Mouse (Mus musculus): Measurements from ENCODE around the gene Dnajc9. TPM values are rescaled to one million over a fixed set of nuclear protein-coding genes. Genes with fewer than 3 reads are reported as not detected.

Dnajc9 gene
- polyA plus RNA-seq, 1 experiment from 2014 or later: 161 TPM

GRCm38 (mm10) chr14:20371854-20372253, 16.9 kb downstream of the Dnajc9 start:
- Histone ChIP-seq H3K4me1 (replicated peaks; ENCODE audit: control insufficient read depth, insufficient read depth, low read length) (peaks cover 1% of the 10 kb centered on the region; the same call in 1 of the 2 replicates), H3K9me3 (ENCODE audit: control insufficient read depth, low read length) (no peaks in the 10 kb centered on the region), H3K36me3 (ENCODE audit: control insufficient read depth, insufficient read depth, low read length) (peaks cover 11% of the 10 kb centered on the region; the same call in 1 of the 2 replicates), H3K27me3 (ENCODE audit: control insufficient read depth, insufficient read depth, low read depth, low read length) (no peaks in the 10 kb centered on the region), H3K27ac (ENCODE audit: low read length) (no peak overlapping the region), H3K9ac (ENCODE audit: low read length) (no peak overlapping the region), H3K4me3 (ENCODE audit: low read length) (no peak overlapping the region), H3K4me2 (ENCODE audit: low read depth, low read length) (no peak overlapping the region)
- no peak for ATAC-seq (ENCODE audit: low read depth)
- 80% methylated on average over 1 of the region's 1 CpGs for WGBS

DNA sequence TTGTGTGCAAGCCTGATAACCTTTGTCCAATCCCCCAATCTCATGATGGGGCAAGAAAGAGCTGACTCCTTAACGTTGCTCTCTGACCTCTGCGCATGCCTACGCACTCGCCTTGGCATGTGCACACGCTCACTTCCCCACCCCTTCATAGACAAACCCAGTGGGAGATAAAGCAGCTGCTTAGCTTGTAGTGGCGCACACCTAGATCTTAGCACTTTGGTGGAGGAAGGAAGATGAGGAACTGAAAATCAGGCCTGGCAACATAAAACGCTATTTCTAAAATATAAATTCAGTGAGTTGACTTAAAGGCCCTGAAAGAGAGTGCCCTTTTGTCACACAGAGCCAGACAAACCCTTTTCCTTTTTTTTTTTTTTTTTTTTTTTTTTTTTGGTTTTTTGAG, 17.9 kb downstream of the Dnajc9 start:
- Histone ChIP-seq H3K27me3 (ENCODE audit: control insufficient read depth, insufficient read depth, low read depth, low read length) (no peaks in the 10 kb centered on the region), H3K9me3 (ENCODE audit: control insufficient read depth, low read length) (no peaks in the 10 kb centered on the region), H3K9ac (ENCODE audit: low read length) (no peak overlapping the region), H3K4me3 (ENCODE audit: low read length) (no peak overlapping the region), H3K4me2 (ENCODE audit: low read depth, low read length) (no peak overlapping the region), H3K36me3 (ENCODE audit: control insufficient read depth, insufficient read depth, low read length) (peaks cover 7% of the 10 kb centered on the region; the same call in 1 of the 2 replicates), H3K27ac (ENCODE audit: low read length) (no peak overlapping the region), H3K4me1 (replicated peaks; ENCODE audit: control insufficient read depth, insufficient read depth, low read length) (no peaks in the 10 kb centered on the region)
- ATAC-seq (ENCODE audit: low read depth): no peak
- 76% methylated on average over 7 of the region's 7 CpGs for WGBS

DNA sequence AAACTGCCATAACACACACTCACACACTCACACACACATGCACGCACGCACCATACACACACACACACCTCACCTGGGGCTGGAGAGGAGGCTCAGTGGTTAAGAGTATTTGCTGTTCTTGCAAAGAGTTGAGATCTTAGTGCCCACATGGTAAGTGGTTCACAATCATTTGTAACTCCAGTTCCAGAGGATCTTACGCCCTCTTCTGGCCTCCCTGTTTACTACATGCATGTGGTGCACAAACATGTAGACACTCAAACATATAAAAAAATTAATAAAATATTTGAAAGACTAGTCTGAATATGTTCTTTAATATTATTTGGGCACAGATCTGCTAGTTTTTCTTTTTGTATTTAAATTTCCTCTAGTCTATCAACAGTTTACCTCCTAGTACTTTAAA, 20.4 kb downstream of the Dnajc9 start:
- ATAC-seq (ENCODE audit: low read depth): no peak
- 94% methylated on average over 3 of the region's 3 CpGs for WGBS
- Histone ChIP-seq H3K9ac (ENCODE audit: low read length) (no peak overlapping the region), H3K36me3 (ENCODE audit: control insufficient read depth, insufficient read depth, low read length) (peaks cover 15% of the 10 kb centered on the region), H3K27ac (ENCODE audit: low read length) (no peak overlapping the region), H3K4me2 (ENCODE audit: low read depth, low read length) (no peak overlapping the region), H3K9me3 (ENCODE audit: control insufficient read depth, low read length) (no peaks in the 10 kb centered on the region), H3K27me3 (ENCODE audit: control insufficient read depth, insufficient read depth, low read depth, low read length) (no peaks in the 10 kb centered on the region), H3K4me3 (ENCODE audit: low read length) (no peak overlapping the region), H3K4me1 (replicated peaks; ENCODE audit: control insufficient read depth, insufficient read depth, low read length) (no peaks in the 10 kb centered on the region)

GRCm38 (mm10) chr14:20363230-20363629, 25.5 kb downstream of the Dnajc9 start:
- H3K36me3 ChIP-seq (ENCODE audit: control insufficient read depth, insufficient read depth, low read length): peaks cover 24% of the 10 kb centered on the region
- no peaks in the 10 kb centered on the region for H3K9me3 ChIP-seq (ENCODE audit: control insufficient read depth, low read length)
- H3K27ac ChIP-seq (ENCODE audit: low read length): no peak overlapping the region
- no peak overlapping the region for H3K4me3 ChIP-seq (ENCODE audit: low read length)
- H3K9ac ChIP-seq (ENCODE audit: low read length): no peak overlapping the region
- H3K27me3 ChIP-seq (ENCODE audit: control insufficient read depth, insufficient read depth, low read depth, low read length): no peaks in the 10 kb centered on the region
- no peaks in the 10 kb centered on the region for H3K4me1 ChIP-seq (replicated peaks; ENCODE audit: control insufficient read depth, insufficient read depth, low read length)
- H3K4me2 ChIP-seq (ENCODE audit: low read depth, low read length): no peak overlapping the region
- 92% methylated on average over 4 of the region's 4 CpGs for WGBS
- ATAC-seq (ENCODE audit: low read depth): no peak

DNA sequence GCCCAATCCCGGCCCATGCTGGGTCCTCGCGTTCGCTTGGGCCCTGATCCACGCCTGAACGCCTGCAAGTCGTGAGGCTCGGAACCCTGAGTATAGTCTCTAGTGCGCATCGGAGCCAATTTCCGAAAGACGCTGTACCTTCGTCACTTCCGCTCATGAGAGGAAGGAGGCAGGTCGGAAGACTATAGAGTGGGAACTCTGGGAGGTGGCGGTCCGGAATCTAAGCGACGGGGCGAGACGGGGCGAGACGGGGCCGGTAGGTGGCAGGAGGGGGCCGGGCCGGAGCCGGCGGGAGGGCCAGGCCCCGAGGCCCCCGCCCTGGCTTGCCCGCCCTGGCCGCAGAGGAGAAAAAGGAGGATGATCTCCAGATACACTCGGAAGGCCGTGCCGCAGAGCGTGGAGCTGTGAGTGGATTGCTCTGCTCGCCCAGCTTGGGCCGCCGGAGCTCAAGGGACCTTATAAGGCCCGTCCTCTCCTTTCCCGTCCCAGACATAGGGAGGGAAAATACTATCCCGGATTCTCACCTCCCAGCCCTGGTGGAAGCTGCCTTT, 40.6 kb downstream of the Dnajc9 start, which contains the start of the genes Ecd and Fam149b:
TSS of gene Ecd (minus strand) at position 131 of the 551 bp plus-strand sequence.
TSS of gene Fam149b (plus strand) at position 172 of the 551 bp plus-strand sequence.
- peak within 1 kb of the TSS; percentile 83 for H3K4me2 ChIP-seq (ENCODE audit: low read depth, low read length)
- peak; percentile 99 for ATAC-seq (ENCODE audit: low read depth)
- peak within 1 kb of the TSS; percentile 93 for H3K27ac ChIP-seq (ENCODE audit: low read length)
- peak within 1 kb of the TSS; percentile 99 for H3K9ac ChIP-seq (ENCODE audit: low read length)
- peaks cover 6% of the 10 kb centered on the region; the same call in 1 of the 2 replicates for H3K36me3 ChIP-seq (ENCODE audit: control insufficient read depth, insufficient read depth, low read length)
- no peaks in the 10 kb centered on the region for H3K9me3 ChIP-seq (ENCODE audit: control insufficient read depth, low read length)
- 0% methylated on average over 39 of the region's 42 CpGs for WGBS
- H3K4me3 ChIP-seq (ENCODE audit: low read length): peak within 1 kb of the TSS; percentile 67
- peaks cover 9% of the 10 kb centered on the region for H3K4me1 ChIP-seq (replicated peaks; ENCODE audit: control insufficient read depth, insufficient read depth, low read length)
- no peaks in the 10 kb centered on the region for H3K27me3 ChIP-seq (ENCODE audit: control insufficient read depth, insufficient read depth, low read depth, low read length)

DNA sequence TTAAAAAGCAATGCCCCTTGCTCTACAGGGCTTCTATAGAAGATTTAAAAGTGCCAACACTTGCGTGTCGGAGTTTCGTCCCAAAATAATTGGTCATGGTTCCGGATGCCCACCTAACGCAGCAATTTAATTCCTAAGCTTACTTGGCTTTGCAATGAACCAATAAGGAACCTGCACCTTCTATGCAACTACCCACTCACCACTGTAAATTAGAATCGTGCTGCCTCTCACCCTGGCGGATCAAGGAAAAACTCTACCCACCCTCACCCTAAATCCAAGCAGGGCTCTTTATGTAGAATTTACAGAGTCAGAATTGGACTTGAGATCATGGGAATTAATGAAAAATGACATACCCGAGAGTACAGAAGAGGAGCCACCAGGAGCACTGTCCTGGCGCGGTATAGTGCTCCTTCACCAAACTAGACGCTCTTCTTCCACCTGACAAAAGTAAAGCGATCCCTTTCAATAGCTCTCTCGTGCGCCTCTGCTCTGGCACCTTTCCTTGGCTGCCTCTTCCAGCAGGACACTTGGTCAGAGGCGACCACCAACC, 41.2 kb downstream of the Dnajc9 start:
- Histone ChIP-seq H3K27ac (ENCODE audit: low read length) (peak overlapping the region; percentile 75), H3K4me2 (ENCODE audit: low read depth, low read length) (peak overlapping the region; percentile 83), H3K27me3 (ENCODE audit: control insufficient read depth, insufficient read depth, low read depth, low read length) (no peaks in the 10 kb centered on the region), H3K4me3 (ENCODE audit: low read length) (peak overlapping the region; percentile 67), H3K9ac (ENCODE audit: low read length) (peak overlapping the region; percentile 99), H3K36me3 (ENCODE audit: control insufficient read depth, insufficient read depth, low read length) (peaks cover 4% of the 10 kb centered on the region; the same call in 1 of the 2 replicates), H3K4me1 (replicated peaks; ENCODE audit: control insufficient read depth, insufficient read depth, low read length) (peaks cover 9% of the 10 kb centered on the region), H3K9me3 (ENCODE audit: control insufficient read depth, low read length) (no peaks in the 10 kb centered on the region)
- WGBS: 3% methylated on average over 15 of the region's 15 CpGs
- ATAC-seq (ENCODE audit: low read depth): peak; percentile 36

DNA sequence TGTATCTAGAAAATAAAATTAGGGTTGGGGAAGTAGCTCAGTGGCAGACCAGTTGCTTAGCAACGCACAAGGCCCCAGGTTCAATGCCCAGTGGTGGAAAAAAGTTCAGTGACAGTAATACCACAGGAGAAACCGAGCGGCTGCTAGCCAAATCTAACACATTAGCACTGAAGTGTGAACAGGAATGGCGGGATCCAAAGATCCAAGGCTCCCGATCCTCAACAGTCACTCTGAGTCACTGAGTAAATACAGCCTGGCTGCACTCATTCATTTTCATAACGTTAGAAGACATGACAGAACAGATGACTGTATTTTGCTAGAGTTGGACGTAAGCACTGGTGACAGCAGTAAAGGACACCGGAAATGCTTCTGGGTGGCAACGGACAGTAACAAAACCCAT, 42.8 kb downstream of the Dnajc9 start:
- Histone ChIP-seq H3K27me3 (ENCODE audit: control insufficient read depth, insufficient read depth, low read depth, low read length) (no peaks in the 10 kb centered on the region), H3K4me2 (ENCODE audit: low read depth, low read length) (no peak overlapping the region), H3K9me3 (ENCODE audit: control insufficient read depth, low read length) (no peaks in the 10 kb centered on the region), H3K36me3 (ENCODE audit: control insufficient read depth, insufficient read depth, low read length) (peaks cover 2% of the 10 kb centered on the region; the same call in 1 of the 2 replicates), H3K27ac (ENCODE audit: low read length) (no peak overlapping the region), H3K4me3 (ENCODE audit: low read length) (no peak overlapping the region), H3K4me1 (replicated peaks; ENCODE audit: control insufficient read depth, insufficient read depth, low read length) (peaks cover 9% of the 10 kb centered on the region), H3K9ac (ENCODE audit: low read length) (no peak overlapping the region)
- no peak for ATAC-seq (ENCODE audit: low read depth)
- 75% methylated on average over 9 of the region's 9 CpGs for WGBS

DNA sequence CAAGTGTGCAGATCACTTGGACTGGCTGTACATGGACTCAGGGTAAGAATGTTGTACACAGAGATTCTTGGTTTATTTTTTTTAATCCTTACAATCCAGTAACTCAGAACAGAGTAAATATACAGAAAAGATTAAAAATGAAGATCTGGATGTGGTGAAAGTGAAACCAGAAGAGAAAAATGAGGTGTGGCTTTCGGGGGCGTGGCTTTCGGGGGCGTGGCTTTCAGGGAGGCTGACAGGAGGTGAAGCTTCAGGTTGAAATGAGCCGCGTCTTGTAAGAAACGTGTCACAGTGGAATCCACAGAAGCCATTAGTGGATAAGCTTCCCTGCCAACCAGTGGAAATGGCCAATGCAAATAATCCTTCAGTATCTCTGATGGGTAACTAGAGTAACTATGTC, 47.8 kb downstream of the Dnajc9 start:
- H3K4me2 ChIP-seq (ENCODE audit: low read depth, low read length): no peak overlapping the region

DNA sequence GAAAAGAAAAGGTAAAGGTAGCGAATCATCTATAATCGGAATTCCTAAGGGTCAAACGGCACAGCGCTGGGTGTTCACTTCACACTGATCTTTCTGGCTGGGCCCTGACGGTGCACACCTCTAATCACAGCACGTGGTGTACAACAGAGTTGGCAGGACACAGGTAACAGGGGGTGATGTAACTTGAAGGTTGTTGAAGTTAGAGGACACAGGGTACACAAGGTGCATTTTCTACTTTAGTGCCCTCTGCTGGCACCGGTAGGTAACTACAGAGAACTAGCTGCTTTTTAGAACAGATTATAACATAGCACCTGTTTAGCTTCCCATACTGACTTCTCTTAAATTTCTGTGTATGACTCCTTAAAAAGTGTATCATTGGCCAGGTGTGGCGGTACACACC, 48.6 kb downstream of the Dnajc9 start:
- Histone ChIP-seq H3K9me3 (ENCODE audit: control insufficient read depth, low read length) (no peaks in the 10 kb centered on the region), H3K4me2 (ENCODE audit: low read depth, low read length) (no peak overlapping the region), H3K27ac (ENCODE audit: low read length) (no peak overlapping the region), H3K27me3 (ENCODE audit: control insufficient read depth, insufficient read depth, low read depth, low read length) (no peaks in the 10 kb centered on the region), H3K4me3 (ENCODE audit: low read length) (no peak overlapping the region), H3K9ac (ENCODE audit: low read length) (no peak overlapping the region), H3K36me3 (ENCODE audit: control insufficient read depth, insufficient read depth, low read length) (peaks cover 16% of the 10 kb centered on the region; the same call in 1 of the 2 replicates), H3K4me1 (replicated peaks; ENCODE audit: control insufficient read depth, insufficient read depth, low read length) (no peaks in the 10 kb centered on the region)
- 81% methylated on average over 8 of the region's 8 CpGs for WGBS
- ATAC-seq (ENCODE audit: low read depth): no peak

More for the DNA sequence above, 47.8 kb downstream of the Dnajc9 start:
- no peaks in the 10 kb centered on the region for H3K4me1 ChIP-seq (replicated peaks; ENCODE audit: control insufficient read depth, insufficient read depth, low read length)
- H3K9ac ChIP-seq (ENCODE audit: low read length): no peak overlapping the region
- H3K27ac ChIP-seq (ENCODE audit: low read length): no peak overlapping the region
- no peaks in the 10 kb centered on the region for H3K27me3 ChIP-seq (ENCODE audit: control insufficient read depth, insufficient read depth, low read depth, low read length)
- WGBS: 72% methylated on average over 7 of the region's 7 CpGs
- no peaks in the 10 kb centered on the region for H3K9me3 ChIP-seq (ENCODE audit: control insufficient read depth, low read length)
- H3K36me3 ChIP-seq (ENCODE audit: control insufficient read depth, insufficient read depth, low read length): peaks cover 13% of the 10 kb centered on the region; the same call in 1 of the 2 replicates
- ATAC-seq (ENCODE audit: low read depth): no peak
- no peak overlapping the region for H3K4me3 ChIP-seq (ENCODE audit: low read length)
